Mouse (Mus musculus) layer of hippocampus, adult 11-12 months (tissue): ENCODE results near the gene D17Wsu92e.

ENCODE experiments used
- DNase-seq: peaks from one replicate; pipeline ENCODE4 v3.0.0; 2022; ENCODE audit warnings: low spot score

D17Wsu92e gene

DNA sequence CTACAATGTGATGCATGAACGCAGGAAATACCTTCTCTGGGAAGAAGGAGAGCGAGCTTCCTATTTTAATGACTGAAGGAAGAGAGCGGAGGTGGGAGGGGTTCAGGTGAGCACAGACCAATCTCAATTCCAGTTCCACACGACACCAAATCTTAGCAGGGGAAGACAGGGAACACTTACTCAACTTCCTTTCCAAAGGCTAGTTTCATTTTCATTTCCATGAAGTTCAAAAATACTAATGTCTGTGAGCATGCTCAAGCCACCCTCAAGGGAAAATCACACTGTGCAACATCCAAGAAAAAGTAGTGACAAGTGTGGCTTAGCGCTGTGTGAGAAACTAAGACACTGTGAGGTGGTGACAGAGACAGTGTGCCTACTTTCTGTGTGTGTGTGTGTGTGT is 30.4 kb downstream of the D17Wsu92e start:
- DNase-seq, result no peak

DNA sequence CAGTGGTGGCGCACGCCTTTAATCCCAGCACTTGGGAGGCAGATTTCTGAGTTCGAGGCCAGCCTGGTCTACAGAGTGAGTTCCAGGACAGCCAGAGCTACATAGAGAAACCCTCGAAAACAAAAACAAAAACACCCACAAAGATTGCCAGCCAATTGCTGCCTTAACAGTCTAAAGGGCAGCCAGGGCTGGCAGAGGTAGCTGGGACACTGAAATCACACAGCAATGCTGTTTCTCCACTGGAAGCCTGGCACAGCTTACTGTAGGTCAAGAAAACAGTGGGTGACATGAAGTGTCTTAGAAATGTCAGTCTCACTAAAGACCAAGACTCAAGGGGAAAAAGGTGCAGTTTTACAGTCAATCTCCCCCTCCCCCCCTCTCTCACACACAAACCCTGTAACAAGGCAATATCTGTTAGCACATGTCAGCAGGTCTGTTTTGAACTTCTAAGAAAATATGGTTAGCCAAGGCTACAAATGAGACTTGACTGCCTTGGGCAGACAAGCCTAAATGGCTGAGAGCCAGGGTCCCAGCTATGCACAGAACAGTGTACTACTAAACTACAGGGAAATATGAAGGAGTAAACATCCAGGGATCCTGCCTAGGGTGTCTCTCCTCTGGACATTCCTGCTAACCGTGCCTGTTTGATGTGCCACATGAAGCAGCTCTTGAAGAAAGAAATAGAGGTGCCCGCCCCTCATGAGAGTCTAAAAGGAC is 31.8 kb downstream of the D17Wsu92e start:
- no peak for DNase-seq

DNA sequence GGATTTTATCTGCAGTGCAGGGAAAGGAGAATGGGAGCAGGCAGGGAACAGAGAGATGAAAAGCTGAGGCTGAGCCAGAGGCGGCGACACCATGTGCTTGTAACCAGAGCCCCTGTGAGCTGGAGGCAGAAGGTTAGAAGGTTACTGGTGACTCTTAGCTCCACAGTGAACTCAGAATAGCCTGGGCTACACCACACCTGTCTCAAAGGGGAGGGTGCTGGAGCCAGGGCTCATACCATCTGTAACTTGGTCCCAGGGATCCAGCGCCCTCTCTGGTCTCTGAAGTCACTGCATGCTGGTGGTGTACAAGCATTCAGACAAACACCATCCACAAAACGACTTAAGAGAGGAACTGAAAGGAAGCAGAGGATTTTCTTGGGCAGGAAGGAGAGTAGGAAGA is 36.9 kb downstream of the D17Wsu92e start:
- no peak for DNase-seq

DNA sequence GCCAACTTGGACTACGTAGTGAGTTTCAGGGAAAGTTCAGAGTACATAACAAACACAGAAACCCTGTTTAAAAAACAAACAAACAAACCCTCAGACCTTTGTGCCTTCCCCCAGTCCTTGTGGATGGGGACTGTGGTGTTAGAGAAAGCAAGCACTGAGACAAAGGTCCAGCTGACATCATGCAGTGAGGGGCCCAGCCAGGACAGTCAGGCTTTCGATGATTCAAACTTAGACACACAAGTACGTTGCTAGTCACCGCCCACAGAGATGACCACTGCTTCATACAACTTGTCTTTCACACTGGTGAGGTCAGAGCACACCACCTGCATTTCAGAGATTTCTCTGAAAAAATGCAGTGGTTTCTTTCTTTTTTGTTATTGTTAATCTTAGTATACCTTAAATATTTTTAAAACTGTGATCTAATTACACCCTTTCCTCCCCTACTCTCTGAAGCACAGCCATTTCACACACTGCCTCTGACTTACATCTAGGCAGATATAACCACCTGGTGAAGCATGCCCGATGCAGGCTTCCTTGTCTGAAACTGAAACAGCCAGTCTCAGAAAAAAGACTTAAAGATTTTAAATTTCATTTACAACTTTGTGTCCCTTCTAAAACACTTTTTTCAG is 39.3 kb downstream of the D17Wsu92e start:
- no peak for DNase-seq

DNA sequence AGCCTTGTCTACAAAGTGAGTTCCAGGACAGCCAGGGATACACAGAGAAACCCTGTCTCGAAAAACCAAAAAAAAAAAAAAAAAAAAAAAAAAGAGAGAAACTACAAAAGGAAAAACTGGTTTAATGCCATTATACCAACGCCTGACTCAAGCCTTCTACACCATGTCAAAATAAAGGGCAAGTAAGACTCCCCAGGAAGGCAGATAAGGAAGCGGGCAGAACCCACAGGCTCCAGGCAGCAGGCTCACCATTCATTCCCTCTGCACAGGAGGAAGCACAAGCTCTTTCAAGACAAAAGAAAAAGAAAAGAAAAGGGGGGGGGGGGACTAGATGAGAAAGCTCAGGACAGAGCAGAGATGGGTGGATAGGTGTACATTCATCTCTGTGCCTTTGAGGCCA is 40.7 kb downstream of the D17Wsu92e start:
- no peak for DNase-seq

DNA sequence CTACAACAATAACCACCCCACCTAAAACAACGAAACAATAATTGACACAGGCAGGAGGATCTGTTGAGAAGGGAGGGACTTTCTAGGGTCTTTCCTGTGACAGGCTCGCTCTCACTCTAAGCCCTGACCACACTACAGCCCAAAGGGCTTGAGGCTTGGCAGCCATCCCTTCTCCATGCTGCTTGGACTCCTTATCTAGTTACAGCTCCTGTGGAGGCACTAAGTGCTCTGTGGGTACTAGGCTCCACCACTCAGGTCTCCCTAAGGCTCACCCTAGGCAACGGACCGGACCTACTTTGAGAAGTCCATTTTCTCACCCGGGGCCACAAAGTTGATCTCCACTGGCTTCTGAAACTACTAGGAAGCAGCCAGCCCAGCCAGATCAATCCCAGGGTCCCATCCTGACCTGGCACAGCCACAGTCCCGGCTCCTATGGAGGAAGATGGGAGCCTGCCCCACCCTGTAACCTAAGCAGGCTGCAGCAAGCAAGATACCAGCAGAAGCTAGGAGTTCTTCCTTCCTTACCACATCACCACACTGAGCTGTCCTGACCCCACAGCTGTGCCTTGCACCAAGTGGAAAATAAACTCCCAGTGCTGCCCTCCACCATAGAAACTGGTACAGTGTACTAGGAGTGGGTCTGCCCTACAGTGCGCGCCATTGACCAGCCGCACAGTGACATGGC is 41.6 kb downstream of the D17Wsu92e start:
- no peak for DNase-seq

DNA sequence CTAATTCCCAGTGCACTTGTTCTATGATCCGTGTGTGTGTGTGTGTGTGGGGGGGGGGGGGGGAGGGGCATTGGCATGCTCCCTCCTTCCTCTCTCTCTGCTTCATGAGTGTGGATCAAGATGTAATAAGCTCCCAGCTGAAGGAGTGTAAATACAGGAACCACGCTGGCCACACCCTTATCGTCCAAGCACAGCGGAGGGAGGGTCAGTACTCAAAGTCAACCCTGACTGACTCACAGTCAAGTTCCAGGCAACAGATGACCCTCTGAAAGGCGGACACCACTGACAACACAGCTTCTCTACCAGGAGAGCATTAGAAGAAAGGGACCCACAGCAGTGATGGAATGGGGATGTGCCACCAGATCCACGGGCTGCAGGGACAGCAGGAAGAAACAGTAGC is 42.6 kb downstream of the D17Wsu92e start:
- DNase-seq, result no peak

DNA sequence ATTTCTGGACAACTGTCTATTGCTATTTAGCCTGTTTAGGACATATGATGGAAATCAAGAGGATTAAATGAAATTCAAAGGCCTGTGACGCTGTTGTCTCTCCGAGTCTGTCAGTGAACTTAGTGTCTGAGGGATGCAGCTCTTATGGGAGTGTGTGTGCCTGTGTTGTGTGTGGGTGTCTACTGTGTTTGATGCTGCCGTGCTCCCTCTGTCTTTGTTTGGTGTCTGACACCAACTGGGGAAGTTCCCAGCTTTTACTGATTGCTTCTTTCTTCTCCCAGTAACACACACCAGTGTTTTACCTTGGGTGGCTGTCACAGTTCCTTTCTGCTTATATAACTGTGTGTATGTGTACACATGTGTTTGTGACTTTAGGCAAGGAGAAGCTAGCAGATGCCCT is 46.2 kb downstream of the D17Wsu92e start:
- DNase-seq, result no peak

DNA sequence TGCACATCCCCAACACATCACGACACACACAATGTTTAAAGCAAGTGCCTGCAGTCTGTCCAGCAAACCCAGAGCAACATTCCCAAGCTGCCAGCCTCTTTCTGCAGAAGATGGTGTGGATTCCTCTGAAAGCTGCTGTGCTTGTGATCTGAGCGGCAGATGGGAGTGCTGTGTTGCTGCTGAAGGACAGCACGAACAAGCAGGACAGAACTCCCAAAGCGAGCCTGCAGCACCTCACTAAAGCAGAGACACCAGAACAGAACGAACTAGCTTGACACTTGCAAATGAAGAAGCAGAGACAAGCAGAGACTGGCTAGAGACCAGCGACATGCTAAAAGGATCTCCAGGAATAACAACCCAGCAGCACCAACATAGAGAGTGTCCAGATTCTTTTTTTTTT is 48.8 kb downstream of the D17Wsu92e start:
- DNase-seq, result no peak

DNA sequence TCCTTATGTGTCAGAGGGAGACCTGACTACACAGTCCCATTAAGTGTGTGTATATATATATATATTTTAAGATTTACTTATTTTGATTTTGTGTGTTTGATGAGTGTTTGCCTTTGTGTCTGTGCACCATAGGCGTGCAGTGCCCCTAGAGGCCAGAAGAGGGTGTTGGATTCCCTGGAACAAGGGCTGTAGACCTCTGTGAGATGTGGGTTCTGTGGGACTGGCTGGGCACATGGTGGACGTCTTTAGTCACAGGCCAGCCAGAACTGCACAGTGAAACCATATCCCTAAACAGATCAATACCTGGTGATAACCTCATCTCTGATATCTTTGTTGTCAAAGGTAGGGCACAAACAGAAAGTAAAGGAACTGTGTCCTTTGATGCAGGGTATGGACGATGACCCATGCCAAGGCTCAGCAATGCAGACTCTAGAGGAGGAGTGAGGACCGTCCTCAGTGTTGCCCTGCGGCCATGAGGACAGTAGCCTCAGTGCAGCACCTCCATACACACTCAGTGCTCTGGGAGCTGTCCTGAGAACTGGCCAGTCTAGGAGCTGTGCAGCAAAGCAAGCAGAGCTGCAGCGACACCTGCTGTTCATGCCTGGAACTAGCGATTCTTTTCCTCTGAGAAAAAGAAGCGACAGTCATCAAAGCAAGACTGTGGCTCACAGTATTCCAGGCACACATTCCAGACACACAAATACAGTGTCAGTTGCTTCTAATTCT is 51.5 kb downstream of the D17Wsu92e start:
- peak; percentile 81 for DNase-seq

DNA sequence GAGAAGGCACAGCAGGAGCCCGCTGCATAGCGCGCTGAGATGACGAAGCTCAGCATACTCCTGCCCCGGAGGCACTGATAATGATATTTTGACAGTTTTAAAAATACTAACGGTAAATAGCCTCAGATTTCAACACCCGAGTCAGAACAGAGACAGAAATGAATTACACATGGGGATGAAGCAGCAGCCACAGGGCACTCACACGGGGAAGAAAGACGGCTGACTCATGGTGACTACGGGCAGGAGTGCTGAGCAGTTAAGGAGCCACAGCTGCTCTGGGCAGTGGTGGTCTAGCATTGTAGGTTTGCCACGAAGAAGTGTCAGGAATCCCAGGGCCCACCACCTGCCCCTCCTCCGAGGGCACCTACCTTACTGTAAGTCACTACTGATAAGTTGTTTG is 52.9 kb downstream of the D17Wsu92e start:
- no peak for DNase-seq

DNA sequence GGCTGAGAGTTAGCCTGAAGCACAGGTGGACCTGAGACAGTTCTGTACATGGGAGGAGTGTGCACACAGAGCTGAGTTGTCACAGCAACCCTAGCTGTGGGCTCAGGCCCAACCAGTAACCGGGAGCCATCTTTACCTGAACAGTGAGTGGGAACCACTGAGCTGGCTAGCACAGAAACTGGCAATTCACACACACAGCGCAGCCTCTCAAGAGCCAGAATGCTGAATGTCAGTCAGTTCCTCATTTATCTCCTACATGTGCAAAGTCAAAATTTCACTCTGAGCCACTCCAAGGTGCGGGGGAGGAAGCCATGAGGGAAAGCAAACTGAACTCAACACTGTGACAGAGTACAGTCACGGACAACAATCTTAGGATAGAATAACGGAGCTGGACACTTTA is 53.3 kb downstream of the D17Wsu92e start:
- no peak for DNase-seq

DNA sequence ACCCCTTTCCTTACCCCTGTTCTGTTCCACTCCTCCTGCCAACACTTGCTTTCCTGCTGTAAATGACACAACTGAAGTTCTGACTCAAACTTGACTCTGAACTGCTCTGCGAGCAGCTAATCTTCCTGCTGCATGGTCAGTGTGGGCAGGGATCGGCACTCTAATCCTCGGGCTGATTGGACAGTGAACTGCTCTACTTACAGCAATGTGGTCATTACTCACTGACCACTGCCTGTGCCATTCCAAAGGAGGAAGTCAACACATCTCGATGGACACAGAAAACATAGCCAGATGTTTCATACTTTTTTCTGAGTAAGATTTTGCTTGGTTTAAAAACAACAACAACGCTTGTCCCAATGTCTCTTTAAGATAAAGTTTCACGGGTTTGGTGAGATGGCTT is 55.4 kb downstream of the D17Wsu92e start:
- DNase-seq, result no peak

DNA sequence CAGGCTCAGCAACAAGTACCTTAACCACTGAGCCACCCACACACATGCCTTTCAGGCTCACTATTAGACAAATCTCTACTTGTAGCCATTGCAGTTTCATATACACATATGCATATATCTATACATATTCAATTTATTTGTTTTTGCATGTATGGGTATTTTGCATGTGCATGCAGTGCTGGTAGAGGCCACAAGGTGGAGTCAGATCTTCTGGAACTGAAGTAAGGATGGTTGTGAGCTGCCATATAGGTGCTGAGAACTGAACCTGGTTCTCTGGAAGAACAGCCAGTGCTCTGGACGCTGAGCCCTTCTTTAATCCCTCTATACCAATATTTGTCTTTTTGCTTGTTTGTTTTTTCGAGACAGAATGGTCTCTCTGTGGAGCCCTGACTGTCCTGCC is 56.0 kb downstream of the D17Wsu92e start:
- no peak for DNase-seq

DNA sequence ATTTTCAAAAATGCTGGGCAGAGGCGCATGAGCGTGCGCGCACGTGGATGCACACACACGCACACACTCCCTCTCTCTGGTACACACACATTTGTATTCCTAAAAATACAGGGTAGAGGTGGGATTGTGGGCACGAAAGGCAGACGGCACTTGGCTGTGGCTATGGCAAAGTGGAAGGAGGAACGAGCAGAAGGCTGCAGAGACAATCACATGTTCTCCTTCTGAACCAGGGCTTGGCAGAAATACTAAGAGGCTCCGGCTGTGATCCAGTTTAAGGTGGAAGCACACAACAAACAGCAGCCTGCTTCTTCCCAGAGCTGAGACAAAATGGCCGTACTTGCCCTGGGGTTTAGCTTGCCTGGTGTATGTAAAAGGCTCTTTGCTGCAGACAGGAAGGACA is 57.6 kb downstream of the D17Wsu92e start:
- peak; percentile 62 for DNase-seq

DNA sequence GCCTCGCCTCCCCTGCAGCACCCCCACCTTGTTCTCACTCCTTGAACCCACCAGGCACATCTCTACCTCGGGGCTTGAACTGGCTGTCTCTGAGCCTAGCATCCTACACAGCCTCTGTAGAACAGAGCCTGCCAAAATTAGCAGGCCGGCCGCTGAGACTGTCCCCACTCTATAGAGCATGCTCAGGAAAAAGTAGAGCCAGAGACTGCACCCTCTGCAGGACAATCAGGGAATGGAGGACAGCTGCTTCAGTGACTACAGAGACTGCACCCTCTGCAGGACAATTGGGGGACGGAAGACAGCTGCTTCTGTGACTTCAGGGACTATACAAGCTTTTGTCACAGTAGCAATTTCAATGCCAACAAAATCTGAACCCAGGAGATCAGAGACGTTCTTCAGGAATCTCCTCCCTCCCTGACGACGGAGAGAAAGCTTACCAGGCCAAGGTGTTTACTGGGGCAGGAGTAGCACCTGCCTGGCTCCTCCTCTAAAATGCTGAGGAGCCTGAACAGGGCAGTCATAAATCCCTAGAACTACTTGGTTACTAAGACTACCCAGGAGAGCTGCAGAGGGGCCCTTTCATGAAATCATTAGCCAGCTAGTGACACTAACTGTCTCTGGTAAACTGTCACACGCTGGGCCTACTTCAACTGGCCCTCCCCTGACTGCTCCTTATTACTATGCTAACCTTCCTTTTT is 58.7 kb downstream of the D17Wsu92e start:
- DNase-seq, result peak; percentile 95

DNA sequence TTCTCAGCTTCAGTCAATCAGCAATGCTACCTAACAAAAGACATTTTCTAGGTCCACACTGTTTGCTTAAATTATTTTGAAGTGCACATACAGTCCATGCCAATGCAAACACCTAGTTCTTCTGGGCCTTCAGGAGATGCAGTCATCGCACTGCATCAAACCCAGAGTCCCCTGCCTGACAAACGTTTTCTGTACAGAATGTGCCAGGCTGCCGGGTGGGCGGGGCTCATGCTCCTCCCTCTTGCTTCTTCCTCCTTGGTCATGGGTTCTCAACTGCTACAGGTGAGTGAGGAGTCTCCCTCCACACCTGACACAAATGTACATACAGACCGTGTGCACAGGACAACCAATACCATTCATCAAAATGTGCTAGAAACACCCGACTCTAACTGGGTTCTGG is 60.3 kb downstream of the D17Wsu92e start:
- DNase-seq, result no peak

DNA sequence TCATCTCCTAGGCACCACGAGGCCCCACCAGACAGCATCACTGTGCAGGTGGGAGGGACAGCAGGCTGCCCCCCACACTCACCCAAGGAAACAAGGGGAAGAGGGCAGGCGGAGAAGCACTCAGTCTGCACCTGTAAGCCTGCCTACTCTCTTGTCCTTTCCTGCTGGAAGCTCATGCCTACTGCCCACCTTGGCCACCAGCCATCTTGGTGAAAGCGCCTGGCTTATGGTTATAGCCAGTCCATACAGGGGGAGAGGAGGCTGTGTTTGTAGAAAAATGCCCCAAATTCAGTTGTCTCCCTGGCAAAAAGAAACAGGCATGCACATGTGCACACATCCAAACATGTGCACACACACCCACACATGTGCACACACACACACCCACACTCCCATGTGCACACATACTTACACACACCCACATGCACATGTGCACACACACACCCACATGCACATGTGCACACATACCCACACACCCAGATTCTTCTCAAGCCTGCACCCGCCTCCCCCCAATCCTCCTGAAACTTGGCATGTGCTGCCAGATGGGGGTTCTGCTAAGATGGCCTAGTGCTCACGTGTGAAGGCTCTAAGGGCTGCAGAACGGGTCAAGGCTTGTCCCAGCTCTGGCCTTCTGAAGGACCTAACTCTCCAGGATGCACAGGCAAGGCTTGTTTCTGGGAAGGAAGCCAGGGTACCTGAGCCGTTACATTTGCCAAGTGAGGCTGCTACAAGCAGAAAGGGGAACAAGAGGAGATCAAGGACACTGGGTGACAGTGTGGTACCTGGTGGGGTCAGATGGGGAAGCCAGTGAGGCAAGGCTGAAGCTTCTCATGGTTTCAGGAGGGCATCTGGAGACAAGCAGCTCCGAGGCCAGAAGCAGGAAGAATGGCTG is 68.9 kb downstream of the D17Wsu92e start:
- DNase-seq, result peak; percentile 44

DNA sequence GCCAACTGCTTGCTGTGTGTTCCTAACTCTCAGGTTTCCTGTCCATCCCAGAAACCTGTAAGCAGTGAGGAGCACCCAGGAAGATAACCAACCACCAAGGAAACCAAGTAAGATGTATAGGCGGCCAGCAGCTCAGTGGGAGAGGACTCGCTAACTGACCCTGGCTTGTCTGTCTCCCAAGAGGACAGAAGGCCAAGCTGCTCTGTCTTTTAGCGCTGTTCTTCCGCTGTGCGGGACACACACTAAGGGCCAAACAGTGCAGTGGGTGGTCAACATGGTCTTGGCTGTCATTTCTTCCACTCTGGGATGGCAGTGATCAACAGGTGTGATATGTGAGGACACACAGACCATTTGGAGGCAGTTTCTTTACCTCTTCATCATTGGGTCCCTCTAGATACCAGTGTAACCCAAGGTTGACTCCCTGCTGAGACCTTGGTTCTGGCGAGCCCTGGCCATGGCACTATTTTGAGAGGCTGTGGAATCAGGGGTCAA is 70.0 kb downstream of the D17Wsu92e start:
- no peak for DNase-seq

DNA sequence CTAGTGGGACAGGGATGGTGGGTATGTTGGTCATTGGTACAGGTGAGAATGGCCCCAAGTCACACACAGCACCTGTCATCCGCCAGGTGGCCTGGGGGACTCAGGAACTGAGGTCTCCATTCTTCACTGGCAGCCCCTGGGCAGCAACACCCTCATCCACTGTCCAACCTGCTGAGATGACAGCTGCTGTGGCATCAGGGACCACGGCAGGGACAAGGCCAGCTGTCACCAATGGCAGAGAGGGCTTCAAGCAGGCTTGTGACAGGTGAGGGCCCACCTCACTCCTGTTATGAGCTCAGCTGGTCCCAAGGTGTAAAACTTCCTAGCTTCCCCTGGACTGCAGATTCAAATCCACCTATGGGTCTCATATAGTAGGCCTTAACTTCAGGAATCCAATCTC is 72.3 kb downstream of the D17Wsu92e start:
- no peak for DNase-seq

DNA sequence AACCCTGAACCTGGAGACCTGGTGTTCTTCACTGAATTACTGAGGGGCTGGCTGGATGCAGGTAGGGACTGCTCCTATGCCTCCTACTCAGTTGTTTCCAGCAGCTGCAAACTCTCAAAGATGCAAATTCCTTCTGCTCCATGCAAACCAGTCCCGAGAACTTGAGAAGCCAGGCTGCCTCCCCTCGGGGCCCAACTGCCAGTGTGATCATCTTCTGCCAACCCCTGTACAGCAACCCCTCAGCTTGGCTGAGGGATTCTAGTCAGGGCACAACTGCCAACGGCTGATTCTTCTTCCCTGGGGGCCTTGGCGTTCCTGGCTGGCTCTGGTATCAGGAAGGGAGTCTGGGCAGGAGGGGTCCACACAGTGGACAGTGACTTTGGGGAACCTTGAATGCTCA is 74.0 kb downstream of the D17Wsu92e start:
- no peak for DNase-seq
